Mouse (Mus musculus) mature B cell (primary cell): ENCODE measurements around the gene Ackr2.

Source experiments
- in situ Hi-C: fragments of 300-500 bp; cut with MboI; formaldehyde crosslinking; loops from 2 replicates; pipeline ENCODE4 v1.14.3; 2019

The Ackr2 gene

DNA sequence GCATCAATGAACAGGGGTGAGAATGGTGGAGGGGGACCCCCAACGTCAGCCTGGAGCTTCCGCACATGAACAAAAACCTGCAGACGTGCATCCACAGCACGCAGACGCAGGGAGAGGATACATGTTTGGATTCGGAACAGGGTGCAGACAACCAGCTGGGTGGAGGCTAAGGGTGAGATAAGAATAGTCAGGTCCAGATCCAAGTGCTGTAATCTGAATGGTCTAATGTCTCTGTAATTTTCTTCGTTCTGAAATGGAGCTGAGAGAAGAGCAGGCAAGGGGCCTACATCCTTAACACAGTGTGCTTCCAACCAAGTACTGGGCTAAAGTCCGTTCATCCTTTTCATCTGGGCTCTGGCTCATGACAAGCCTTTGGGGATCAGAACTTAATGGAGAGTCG is 6.9 kb upstream of the Ackr2 start:
- in situ Hi-C loops, result no loop called here

DNA sequence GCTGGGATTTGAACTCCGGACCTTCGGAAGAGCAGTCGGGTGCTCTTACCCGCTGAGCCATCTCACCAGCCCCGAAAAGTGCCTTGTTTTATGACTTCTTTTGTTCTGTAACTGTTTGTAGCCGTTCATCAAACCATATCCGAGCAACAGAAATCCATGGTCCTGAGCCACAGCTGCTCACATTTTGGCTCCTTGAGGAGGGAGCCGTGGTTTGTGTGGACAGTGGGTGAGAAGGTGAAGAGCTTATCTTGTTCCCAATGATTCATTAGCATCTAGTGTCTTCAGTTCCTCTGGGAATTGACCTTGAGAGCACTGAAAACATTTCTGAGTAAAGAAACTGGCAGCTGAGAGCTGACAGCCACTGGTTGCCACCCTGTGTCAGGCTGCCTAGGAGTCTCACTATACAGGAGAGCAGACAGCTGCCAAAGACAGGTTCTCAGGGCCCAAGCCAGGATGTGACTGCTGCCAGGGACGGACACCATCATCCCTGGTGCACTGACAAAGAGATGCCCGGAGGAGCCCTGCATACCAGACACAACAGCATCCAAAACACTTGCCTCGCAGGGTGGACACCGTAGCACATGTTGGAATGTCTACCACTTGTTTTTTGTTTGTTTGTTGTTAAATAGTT is 6.0 kb upstream of the Ackr2 start:
- in situ Hi-C loops, result no loop called here

DNA sequence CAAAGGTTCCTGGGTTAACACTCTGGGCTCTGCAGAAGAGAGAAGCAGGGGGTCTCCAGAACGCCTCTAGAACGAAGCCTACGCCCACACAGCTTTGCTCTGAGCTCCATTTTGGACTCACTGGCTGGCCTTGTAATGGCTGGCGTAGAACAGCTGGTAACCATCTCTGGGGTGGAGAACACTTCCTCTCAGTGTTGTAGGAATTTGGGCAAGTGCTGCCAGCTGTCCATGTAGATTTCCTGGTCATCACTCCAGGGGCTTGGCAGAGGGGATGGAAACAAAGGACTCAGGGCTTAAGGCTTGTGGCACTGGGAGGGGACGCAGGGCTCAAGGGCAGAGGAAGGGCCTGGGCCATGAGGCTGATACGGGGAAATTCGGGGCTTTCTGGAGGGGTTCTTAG is 3.7 kb upstream of the Ackr2 start:
- in situ Hi-C loops, result no loop called here

DNA sequence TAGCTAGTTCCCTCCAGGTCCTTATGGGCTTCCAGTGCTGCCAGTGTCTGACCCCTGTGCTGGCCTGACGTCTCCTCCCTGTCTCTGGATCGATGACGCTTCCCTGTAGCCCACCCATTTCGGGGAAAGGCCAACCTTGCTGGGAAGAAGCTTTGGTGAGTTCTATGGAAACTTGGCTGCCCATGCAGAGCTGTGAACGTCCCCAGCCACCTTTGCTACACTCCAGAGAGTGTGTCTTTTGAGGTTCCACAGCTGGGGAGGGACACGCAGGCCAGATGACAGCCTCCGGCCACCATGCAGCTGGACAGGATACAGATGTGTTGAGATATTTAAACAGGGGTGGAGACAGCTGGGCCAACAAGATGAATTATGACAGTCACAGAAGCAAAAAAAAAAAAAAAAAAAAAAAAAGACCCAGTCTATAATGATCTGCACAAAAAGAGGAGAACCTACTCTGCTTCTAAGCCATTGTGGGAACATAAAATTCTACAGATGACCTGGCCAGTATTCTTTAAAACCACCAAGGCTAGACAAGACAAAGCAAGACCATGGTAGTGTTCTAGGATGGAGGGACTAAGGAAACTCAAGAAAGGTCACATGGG is 2.7 kb upstream of the Ackr2 start:
- in situ Hi-C loops, result no loop called here

DNA sequence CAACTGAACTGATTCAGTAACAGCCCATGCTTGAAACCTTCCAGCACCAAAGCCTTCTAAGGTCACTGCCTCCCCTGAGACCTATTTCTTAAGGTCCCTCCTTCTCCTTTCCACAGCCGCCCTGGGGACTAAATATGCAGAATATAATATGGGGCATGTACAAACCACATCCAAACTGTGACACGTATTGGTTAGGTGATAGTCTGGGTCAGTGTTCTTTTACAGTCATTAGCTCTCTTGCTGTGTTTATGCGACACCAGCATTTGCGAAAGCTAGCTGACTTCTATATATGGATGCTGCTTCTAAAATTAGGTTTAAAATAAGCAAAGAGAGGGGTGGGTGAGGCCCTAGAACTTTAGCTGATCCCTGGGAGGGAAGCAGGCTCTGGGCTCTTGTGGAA is 1.3 kb upstream of the Ackr2 start:
- in situ Hi-C loops, result no loop called here

DNA sequence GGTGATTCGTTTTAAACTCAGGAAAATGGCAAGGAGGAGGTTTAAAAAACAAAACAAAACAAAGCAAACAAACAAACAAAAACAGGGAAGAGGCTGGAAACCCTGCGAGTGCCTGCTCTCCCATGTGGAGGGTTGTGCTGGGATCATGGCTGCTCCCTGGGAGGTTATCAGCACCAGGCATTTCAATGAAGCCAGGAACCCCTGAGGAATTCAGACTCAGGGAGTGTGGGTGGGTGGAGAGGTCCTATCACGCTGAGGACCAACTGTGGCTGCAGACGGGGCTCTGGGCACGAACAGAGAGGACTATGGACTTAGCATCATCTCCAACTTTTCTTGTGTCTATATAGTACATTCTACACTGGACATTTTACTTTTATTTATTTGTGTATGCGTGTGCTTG is 1.2 kb downstream of the Ackr2 start:
- in situ Hi-C loops, result no loop called here

DNA sequence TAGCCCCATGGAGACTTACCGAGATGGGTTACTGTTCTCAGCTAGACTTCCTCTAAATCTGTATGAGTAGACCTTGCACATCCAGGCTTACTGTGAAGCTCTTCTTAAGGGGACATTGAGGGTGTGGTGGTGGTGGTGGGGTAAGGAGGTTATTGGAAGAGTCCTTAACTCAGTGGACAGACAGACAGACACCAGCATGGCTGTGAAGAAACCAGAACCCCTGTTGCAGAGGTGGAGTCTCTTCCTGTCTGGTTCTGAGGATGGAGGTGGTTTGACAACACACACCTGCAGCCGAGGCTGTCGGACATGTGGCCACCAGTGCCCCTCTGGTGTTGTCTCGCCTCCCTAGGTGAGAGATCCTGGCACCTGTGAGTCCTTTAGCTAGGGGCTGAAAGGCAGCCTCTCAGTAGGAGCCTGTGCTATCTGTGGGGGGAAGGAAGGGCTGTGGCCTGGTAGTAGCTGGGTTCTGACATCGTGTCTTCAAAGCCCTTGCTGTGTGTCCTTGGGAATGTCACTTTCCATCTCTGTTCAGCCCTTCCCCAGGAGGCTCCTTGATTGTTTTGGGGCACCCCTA is 2.2 kb downstream of the Ackr2 start:
- in situ Hi-C loops, result no loop called here

DNA sequence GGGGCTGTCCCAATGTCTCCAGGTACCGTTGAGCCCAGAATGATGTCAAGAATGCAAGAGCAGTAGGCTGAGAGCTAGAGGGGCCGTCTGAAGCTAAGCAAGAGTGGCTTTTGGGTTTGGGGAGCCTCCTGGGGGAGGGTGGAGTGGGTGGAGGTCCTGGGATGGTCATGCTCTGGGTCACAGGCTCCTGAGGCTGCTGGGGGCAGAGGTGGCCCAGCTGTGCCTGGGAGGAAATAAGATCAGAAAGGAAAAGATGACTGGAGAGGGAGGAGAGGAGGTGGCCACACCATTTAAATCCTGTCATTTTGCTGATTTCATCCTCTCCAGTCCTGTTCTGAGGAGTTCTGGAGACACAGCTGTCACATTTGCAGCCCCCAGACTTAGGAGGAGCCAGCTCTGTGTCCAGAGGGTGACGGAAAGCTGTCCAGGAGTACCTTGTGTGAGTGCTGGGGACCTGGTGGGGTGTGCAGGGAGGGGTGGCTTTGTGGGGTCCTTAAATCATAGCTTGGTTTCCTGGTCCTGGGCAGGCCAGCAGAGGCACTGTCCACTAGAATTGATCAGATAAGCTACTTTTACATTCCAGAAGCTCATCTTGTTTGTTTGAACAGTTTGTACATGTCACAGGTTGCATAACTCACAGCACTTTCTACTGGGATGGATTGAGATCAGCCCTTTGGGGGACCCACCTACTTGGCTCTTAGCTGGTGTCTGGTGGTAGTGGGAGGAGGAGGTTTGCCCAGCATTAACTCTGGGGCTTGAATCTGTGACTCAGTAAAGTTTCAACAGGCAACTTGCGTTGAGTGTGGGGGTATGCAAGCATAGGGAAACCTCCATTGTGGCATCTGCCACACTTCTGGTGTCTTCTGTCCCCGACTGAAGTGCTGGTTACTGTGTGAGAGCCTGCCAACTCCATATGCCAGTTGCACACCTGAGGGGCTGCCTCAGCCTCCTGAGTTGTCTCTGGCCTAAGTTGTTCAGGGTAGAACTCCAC is 3.9 kb downstream of the Ackr2 start:
- in situ Hi-C loops, result no loop called here

DNA sequence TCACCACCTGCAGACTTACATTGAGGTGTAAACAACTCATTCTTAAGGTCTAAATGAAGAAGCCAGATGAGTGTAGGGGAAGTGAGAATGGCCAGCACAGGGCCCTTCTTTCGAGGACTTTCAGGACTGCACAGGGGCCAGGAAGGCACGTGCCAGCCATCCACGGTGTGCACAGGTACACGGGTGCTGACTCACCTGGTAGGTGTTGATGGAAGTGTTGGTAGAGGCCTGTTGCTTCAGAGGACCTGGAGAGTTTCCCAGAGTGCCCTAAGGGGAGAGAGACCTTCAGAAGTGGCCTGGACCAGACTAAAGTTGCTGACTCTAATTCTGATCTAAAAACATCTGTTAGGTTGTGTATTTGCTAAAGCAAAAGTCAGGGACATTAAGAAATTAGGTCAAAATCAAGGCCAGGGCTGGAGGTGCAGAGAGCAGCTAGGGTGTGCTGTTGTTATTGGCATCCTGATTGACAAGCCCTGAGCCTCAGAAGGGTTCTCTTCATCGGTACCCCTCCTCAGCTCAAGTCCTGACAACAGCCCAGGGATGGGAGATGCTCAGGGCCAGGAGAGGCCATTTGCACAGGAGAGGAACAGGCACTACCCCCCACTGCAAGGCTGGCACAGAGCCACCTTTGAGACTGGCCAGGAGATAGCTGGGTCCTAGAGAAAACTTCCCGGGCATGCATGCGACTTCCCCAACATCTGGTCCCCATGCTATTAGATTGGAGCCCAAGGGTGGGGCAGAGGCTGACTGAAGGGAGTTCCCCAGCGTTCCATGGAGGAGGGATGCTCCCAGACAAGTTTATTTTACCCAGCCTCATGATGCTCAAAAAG is 5.5 kb downstream of the Ackr2 start:
- in situ Hi-C loops, result no loop called here

DNA sequence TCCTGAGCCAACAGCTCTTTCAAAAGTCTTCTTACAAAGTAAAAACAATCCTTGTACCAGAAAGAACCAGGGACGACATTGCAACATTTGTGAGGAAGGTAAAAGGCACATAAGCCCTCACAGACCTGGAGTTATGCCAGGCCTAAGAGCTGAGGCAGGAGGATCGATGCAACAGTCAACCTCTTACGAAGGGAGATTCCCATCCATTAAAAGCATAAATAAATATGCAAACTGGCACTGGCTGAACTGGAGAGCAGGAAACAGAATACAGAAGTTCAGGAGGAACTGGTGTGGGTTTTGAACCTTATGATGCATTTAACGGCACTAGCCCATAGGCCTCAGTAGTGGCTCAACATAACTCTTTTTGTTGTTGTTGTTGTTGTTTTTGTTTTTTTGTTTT is 6.2 kb downstream of the Ackr2 start:
- in situ Hi-C loops, result no loop called here

DNA sequence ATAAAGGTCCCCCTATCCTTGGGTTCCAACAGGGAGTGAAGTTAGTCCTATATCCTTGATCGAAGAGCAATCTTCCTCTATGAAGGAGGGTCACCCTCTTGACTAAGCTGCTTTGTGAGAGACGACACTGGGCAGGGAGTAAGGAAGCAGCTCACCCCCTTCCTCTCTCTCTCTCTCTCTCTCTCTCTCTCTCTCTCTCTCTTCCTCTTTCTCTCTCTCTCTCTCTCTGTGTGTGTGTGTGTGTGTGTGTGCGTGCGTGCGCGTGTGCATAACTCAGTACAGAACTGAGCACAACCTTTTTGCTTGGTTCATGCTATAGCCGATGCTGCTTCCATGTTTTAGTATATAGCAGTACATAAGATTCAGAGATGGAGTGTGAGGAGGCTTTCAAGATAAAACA is 6.8 kb downstream of the Ackr2 start:
- in situ Hi-C loops, result no loop called here

DNA sequence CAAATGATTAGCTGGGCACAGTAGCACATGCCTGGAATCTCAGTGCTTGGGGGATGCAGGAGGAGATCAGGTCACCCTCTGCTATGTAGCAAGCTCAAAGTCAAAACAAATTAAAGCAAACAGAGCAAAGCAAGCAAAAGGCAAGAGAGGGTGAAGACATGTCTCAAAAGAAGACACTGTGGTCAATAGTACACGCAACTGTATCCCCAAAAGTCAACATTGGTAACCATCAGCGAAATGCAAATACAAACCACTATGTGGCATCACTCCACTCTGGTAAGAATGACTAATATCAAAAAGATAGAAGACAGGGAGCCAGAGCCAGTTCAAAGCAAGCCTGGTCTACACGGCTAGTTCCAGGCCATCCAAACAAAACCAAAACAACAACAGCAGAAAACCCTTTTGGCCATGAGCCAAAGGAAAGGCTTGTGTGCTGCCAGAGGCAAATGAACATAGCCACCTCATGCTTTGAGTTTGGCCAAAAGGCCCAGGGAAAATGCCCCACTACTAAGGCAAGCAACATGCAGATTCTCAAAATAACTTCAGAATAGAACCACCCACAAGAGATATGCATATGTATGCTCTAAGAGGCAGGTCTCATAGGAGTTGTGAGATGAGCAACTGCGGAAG is 7.5 kb downstream of the Ackr2 start:
- in situ Hi-C loops, result no loop called here

DNA sequence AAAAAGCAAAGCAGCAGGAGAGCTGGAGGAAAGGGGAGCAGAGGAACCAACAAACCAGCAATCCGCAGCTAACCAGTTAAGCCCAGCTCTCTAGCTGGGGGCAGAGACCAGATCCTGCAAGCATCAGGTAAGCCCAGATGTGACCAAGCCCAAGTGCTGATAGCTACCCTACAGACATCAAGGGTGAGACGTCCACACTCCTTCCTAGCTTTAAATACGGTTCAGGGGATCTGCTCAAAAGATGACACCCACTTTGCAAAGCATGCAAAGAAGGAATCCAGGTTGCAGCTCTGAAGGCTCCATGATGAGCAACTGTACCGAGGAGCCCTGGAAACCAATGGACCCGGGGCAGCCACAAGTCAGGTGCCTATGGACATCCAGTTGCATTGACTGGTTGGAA is 8.3 kb downstream of the Ackr2 start:
- in situ Hi-C loops, result no loop called here

DNA sequence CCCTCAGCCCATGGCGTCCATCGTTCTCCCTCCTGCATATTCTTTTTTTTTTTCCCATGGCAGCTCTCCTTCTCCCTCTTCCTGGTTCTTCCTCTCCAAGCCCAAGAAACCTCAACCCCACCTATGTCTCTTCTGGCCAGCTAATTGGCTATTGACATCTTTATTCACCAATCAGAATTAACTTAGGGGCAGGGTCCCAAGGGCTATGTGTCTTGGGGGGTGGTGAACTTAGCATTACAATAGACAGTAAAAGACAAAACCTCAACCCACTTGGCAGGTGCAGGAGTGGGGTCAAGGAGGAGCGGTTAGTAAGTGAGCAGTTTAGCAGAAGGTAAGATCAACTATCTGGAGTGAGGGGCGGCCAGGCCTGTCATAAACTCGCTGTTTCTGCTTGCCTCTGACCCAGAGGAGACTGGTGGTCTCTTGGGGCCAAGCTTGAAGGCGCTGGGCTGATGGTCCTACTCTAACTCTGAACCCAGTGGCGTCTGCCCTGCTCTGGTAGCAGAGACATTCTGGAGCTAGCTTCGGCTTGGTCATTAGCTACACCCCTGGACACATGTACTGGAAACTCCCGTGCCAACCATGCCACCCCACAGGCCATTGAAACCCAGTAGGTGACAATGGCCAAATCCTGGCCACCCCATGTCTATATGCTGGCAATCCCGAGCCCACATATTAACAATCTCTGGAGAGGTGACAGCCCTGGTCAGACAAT is 9.4 kb downstream of the Ackr2 start:
- in situ Hi-C loops, result no loop called here

DNA sequence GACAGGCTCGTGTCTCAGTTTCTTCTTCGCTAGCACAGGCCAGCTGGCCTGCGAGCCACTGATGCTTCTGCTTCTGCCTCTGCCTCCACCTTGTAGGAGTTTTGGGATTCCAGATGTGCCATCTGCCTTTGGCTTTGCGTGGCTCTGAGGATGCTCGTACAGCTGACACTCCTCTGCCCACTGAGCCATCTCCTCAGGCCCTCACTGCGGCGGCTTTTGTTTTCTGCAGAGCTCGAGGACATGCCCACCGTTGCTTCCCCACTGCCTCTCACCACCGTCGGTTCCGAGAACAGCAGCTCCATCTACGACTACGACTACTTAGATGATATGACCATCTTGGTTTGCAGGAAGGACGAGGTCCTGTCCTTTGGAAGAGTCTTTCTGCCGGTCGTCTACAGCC is 10.2 kb downstream of the Ackr2 start:
- in situ Hi-C loops, result no loop called here

DNA sequence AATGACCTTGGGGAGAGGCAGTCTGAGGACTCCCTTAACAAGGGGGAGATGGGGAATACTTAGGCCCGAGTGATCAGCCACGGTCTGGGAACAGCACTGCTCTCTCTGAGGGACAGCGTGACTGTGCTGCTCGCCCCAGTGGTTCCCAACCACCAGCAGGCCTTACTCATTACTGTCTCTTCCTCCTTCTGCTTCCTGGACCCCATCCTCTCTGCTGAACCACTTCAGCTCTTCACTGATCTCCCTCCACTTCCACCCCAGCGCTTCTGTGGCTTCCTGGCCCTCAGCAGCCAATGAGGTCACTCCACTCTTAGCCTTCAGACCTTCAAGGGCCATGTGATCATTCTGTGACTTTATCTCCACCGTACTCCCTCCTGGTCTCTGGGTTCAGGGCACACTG is 11.5 kb downstream of the Ackr2 start:
- in situ Hi-C loops, result no loop called here

DNA sequence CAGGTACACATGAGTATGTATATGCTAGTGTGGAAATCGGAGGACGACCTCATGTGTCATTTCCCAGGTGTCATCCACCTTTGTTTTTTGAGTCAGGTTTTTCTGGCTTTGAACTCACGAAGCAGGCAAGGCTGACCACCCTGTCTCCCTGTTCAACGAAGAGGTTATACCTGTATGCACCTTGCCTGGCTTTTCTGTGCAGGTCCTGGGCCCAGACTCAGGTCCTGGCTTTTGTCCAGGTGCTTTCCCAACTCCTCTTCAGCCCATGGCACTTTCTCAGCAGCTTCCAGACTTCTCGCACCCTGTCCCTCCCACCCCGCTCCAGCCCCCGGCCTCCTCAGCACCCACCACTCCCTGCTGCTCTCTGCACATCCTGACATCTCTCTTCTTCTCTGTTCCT is 13.0 kb downstream of the Ackr2 start:
- in situ Hi-C loops, result no loop called here

DNA sequence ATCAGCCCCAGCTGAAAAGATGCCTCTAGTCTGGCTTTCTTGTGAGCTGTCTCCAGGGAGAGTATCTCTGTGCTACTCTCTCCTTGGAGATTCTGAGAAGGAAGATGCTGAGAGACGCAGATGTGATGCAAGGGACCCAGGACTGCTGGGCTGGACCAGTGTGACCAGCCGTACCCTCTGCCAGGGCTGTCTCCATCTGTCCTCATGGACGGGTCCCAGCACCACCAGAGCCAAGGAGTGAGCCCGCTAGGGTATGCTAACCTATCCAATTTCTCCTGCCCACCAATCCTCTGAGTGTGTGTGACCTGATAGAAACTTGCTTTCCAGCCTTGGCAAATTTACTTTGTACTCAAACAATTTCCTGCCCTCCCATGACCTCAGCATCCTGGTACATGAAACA is 14.6 kb downstream of the Ackr2 start:
- in situ Hi-C loops, result no loop called here

DNA sequence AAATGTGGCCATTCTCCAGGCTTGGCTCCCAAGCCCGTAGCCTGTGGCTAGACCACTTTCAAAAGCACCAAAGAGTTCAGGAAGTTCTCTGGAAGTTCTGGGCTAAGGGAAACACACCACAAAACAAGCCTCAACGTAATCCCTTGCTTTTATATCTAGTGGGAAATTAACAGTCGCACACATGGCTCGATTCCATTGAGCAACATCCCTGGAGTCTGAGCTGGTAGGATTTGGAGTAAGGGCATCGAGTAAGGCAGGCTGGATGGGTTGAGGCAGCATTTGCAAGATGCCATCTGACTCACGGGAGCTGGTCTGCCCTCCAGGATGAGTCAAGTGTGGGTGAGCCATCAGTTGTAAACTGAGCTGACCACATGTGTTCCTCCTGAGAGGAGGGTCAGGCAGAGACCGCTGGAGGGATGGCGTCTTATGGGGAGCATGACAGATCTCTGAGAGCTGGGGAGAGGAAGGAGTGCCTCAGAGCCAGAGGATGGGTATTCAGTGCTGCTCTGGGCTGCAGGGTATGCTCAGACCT is 16.1 kb downstream of the Ackr2 start:
- in situ Hi-C loops, result no loop called here

DNA sequence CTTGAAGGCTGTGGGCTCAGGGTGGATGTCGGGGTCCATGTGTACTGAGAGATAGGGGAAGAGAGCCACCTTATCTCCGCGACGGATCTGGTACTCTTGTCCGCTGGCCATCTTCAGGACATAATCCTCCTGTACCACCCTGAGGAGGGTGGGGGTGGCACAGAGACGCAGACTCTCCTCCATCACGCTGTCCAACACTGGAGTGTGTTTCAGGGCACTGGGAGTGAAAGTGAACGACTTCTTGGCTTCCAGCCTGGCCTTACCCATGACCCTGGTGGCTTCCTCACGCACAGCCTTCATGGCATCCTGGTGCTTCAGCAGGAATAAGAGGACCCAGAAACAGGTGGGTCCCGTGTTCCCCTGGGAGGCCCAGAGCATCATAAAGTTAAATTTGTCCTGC is 16.9 kb downstream of the Ackr2 start:
- in situ Hi-C loops, result no loop called here
